Mouse (Mus musculus): ENCODE data around the gene Hprt.

The Hprt gene

GRCm38 (mm10) chrX:53041006-53041405, 53.1 kb downstream of the Hprt start:
- DNase-seq (ENCODE audit: low spot score) = no peak

GRCm38 (mm10) chrX:53045187-53045903, 57.4 kb downstream of the Hprt start:
- no peak for DNase-seq (ENCODE audit: low spot score)

- DNase-seq (ENCODE audit: low spot score) = no peak
Measured at GRCm38 (mm10) chrX:53046033-53046432, 58.1 kb downstream of the Hprt start.

GRCm38 (mm10) chrX:53046911-53047310, 59.0 kb downstream of the Hprt start:
- DNase-seq (ENCODE audit: low spot score) = no peak

- DNase-seq (ENCODE audit: low spot score) = no peak
Measured at GRCm38 (mm10) chrX:53049196-53049595, 61.3 kb downstream of the Hprt start.

GRCm38 (mm10) chrX:53050353-53050752, 62.4 kb downstream of the Hprt start:
- no peak for DNase-seq (ENCODE audit: low spot score)

- peak; percentile 18 for DNase-seq (ENCODE audit: low spot score)
Measured at GRCm38 (mm10) chrX:53052652-53053500, 64.9 kb downstream of the Hprt start.

- DNase-seq (ENCODE audit: low spot score) = no peak
Measured at GRCm38 (mm10) chrX:53053885-53054284, 65.9 kb downstream of the Hprt start.

- no peak for DNase-seq (ENCODE audit: low spot score)
Measured at GRCm38 (mm10) chrX:53055771-53056170, 67.8 kb downstream of the Hprt start.

GRCm38 (mm10) chrX:53056627-53057026, 68.7 kb downstream of the Hprt start:
- peak; percentile 29 for DNase-seq (ENCODE audit: low spot score)

GRCm38 (mm10) chrX:53057054-53057759, 69.3 kb downstream of the Hprt start:
- DNase-seq (ENCODE audit: low spot score) = peak; percentile 89

GRCm38 (mm10) chrX:53057760-53058090, 69.8 kb downstream of the Hprt start:
- no peak for DNase-seq (ENCODE audit: low spot score)

GRCm38 (mm10) chrX:53058459-53059280, 70.7 kb downstream of the Hprt start:
- peak; percentile 2 for DNase-seq (ENCODE audit: low spot score)

GRCm38 (mm10) chrX:53059426-53060007, 71.6 kb downstream of the Hprt start:
- DNase-seq (ENCODE audit: low spot score) = no peak

GRCm38 (mm10) chrX:53064406-53064805, 76.5 kb downstream of the Hprt start:
- DNase-seq (ENCODE audit: low spot score) = no peak
